Mouse (Mus musculus) CD4-positive naive resting alpha-beta T cell, adult 57 days (primary cell): Measurements from ENCODE around the gene Gtf2e1. TPM values are rescaled to one million over a fixed set of nuclear protein-coding genes. Genes with fewer than 3 reads are reported as not detected.

Experiments used
- total RNA-seq: library from RNA; stranded (reverse); gene quantifications from one replicate; pipeline ENCODE4 v1.2.4, GENCODE M21; 2023

Gene Gtf2e1
- 14.5 TPM for total RNA-seq

DNA sequence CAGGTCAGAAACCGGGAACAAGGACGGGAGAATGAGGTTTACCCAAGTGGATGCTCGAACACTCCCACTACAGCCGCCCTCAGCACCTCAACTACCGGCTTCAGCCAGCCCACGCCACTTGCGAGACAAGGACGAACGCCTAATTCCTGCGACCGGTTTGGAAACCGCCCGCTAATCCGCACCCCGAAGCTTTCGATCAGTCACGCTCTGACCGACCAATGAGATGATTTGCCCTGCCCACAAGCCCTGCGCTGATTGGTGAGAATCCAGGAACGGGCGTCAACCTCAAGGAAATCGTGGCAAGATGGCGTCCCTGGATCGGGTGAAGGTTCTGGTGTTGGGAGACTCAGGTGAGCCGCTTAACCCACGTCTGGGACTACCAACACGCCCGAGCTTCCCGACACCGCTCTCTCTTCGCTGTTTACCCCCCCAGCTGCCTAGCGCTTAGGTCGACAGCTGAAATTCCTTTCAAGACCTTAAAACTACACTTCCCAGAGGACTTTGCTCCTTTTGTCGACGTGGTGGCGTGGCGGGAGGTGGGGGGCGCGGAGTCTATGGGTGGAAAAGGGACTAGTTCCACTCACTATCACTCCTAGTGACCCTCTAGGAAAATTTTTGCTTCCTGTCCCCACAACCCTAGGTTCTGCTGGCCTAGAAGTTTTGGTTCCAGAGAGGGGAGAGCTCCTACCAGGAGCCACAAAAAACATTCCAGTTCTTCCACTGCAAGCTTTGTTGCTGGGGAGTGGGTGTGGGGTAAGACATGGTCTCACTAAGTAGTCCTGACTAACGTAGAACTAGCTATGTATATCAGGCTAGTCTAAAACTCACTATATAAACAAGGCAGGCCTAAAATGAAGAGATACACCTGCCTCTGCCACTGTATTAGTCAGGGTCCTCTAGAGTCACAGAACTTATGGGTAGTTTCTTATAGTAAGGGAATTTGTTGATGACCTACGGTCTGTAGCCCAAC is at the start of gene Gtf2e1, which contains the start of gene Rabl3:
Gtf2e1 (minus strand) TSS at position 179 of the 970 bp plus-strand sequence.
Rabl3 (plus strand) TSS at position 275 of the 970 bp plus-strand sequence.

GRCm38 (mm10) chr16:37579994-37580393 is 40.4 kb upstream of the Gtf2e1 start, which contains the start of gene Hgd:
Hgd (plus strand) TSS chr16:37580153.

Other genes starting within 250 kb of the Gtf2e1 start
- not detected for gene Stxbp5l, start 154.8 kb downstream of the Gtf2e1 start, total RNA-seq
- gene Rabl3, start 96 bp upstream of the Gtf2e1 start, total RNA-seq = 11.6 TPM
- gene Hgd, start 40.4 kb upstream of the Gtf2e1 start, total RNA-seq = not detected
- 36.4 TPM for gene Ndufb4, start 114.7 kb upstream of the Gtf2e1 start, total RNA-seq
- gene Fstl1, start 237.1 kb upstream of the Gtf2e1 start, total RNA-seq = 1.7 TPM